Mouse (Mus musculus) MEL (cell line): ENCODE results near the gene Hs6st3. TPM values are rescaled to one million over a fixed set of nuclear protein-coding genes. Genes with fewer than 3 reads are reported as not detected.

ENCODE experiments used
- DNase-seq: peaks from one replicate; pipeline ENCODE4 v3.0.0; 2011; ENCODE audit warnings: low read depth, low spot score
- H3K27ac ChIP-seq: 2 replicates; pipeline ENCODE4 v1.5.1; 2012; ENCODE audit warnings: low read depth, mild to moderate bottlenecking, control low read depth, low read length, moderate library complexity; ENCODE audit not compliant: control insufficient read depth
- H3K27me3 ChIP-seq, 2 experiments: fragments of 150-350 bp in 1 of 2; sonication (generic) in 1 of 2; 2 replicates each; pipeline ENCODE4 v1.6.1; 2012; ENCODE audit warnings: low read length in 2 of 2, mild to moderate bottlenecking in 2 of 2, improper control_type of control experiment in 1 of 2, moderate library complexity in 1 of 2; ENCODE audit not compliant: insufficient read depth in 2 of 2, control insufficient read depth in 1 of 2
- H3K36me3 ChIP-seq, 2 experiments: 2 replicates each; pipeline ENCODE4 v1.6.1; 2012 to 2014; ENCODE audit warnings: low read length in 2 of 2, improper control_type of control experiment in 1 of 2, inconsistent platforms in 1 of 2, mild to moderate bottlenecking in 1 of 2; ENCODE audit not compliant: insufficient read depth in 2 of 2, control insufficient read depth in 1 of 2
- H3K4me1 ChIP-seq, 2 experiments: fragments of 150-350 bp in 1 of 2; sonication (generic) in 1 of 2; 2 replicates each; pipeline ENCODE4 v1.6.1; 2012; ENCODE audit warnings: low read length in 2 of 2, improper control_type of control experiment in 1 of 2, mild to moderate bottlenecking in 1 of 2; ENCODE audit not compliant: insufficient read depth in 2 of 2, control insufficient read depth in 1 of 2
- H3K4me3 ChIP-seq, 2 experiments: fragments of 150-350 bp in 1 of 2; sonication (generic) in 1 of 2; 2 replicates each; pipeline ENCODE4 v1.5.1; 2012; ENCODE audit warnings: low read depth in 2 of 2, low read length in 2 of 2, mild to moderate bottlenecking in 2 of 2, moderate library complexity in 2 of 2, control low read depth in 1 of 2, improper control_type of control experiment in 1 of 2; ENCODE audit not compliant: control insufficient read depth in 1 of 2, insufficient read depth in 1 of 2
- H3K79me2 ChIP-seq: 2 replicates; pipeline ENCODE4 v1.6.1; 2012; ENCODE audit warnings: mild to moderate bottlenecking, low read length, moderate library complexity; ENCODE audit not compliant: control insufficient read depth, poor library complexity, insufficient read depth
- H3K9ac ChIP-seq: 2 replicates; pipeline ENCODE4 v1.6.1; 2012; ENCODE audit warnings: low read depth, mild to moderate bottlenecking, control low read depth, low read length, moderate library complexity; ENCODE audit not compliant: control insufficient read depth, poor library complexity, severe bottlenecking
- H3K9me3 ChIP-seq: fragments of 150-350 bp; sonication (generic); replicated peaks from 2 replicates; pipeline ENCODE4 v1.6.1; 2012; ENCODE audit warnings: mild to moderate bottlenecking, low read length, improper control_type of control experiment, moderate library complexity; ENCODE audit not compliant: insufficient read depth
- BHLHE40 ChIP-seq: IDR thresholded peaks from 2 replicates; pipeline ENCODE4 v1.6.1; 2012; ENCODE audit warnings: low read depth, mild to moderate bottlenecking, inconsistent platforms, low read length, improper control_type of control experiment, borderline replicate concordance
- EP300 ChIP-seq, 2 experiments: IDR thresholded peaks; 2 replicates each; pipeline ENCODE4 v1.6.1; 2011; ENCODE audit warnings: improper control_type of control experiment in 2 of 2, low read length in 2 of 2, low read depth in 1 of 2, mild to moderate bottlenecking in 1 of 2
- GATA1 ChIP-seq: IDR thresholded peaks from 2 replicates; pipeline ENCODE4 v1.6.1; 2011; ENCODE audit warnings: low read depth, low read length, improper control_type of control experiment
- JUND ChIP-seq: IDR thresholded peaks from 2 replicates; pipeline ENCODE4 v1.6.1; 2011; ENCODE audit warnings: low read depth, mild to moderate bottlenecking, improper control_type of control experiment, low read length
- MAZ ChIP-seq: IDR thresholded peaks from 2 replicates; pipeline ENCODE4 v1.6.1; 2012; ENCODE audit warnings: low read depth, mild to moderate bottlenecking, inconsistent platforms, low read length, improper control_type of control experiment
- MEF2A ChIP-seq: IDR thresholded peaks from 2 replicates; pipeline ENCODE4 v1.6.1; 2014; ENCODE audit warnings: low read depth, mild to moderate bottlenecking, inconsistent platforms, low read length, improper control_type of control experiment; ENCODE audit not compliant: poor library complexity, insufficient replicate concordance, severe bottlenecking; ENCODE audit errors: extremely low read depth
- MXI1 ChIP-seq: IDR thresholded peaks from 2 replicates; pipeline ENCODE4 v1.6.1; 2011; ENCODE audit warnings: mild to moderate bottlenecking, low read depth, low read length, improper control_type of control experiment
- MYC ChIP-seq: IDR thresholded peaks from 2 replicates; pipeline ENCODE4 v1.6.1; 2011; ENCODE audit warnings: low read depth, mild to moderate bottlenecking, low read length, improper control_type of control experiment, moderate library complexity
- NELFE ChIP-seq: IDR thresholded peaks from 2 replicates; pipeline ENCODE4 v1.6.1; 2011; ENCODE audit warnings: low read depth, low read length, improper control_type of control experiment
- RCOR1 ChIP-seq: IDR thresholded peaks from 2 replicates; pipeline ENCODE4 v1.6.1; 2012; ENCODE audit warnings: low read depth, mild to moderate bottlenecking, inconsistent platforms, low read length, improper control_type of control experiment
- SMC3 ChIP-seq: IDR thresholded peaks from 2 replicates; pipeline ENCODE4 v1.6.1; 2011; ENCODE audit warnings: low read depth, low read length, improper control_type of control experiment
- ZC3H11A ChIP-seq: IDR thresholded peaks from 2 replicates; pipeline ENCODE4 v1.6.1; 2012; ENCODE audit warnings: low read depth, mild to moderate bottlenecking, inconsistent platforms, low read length, improper control_type of control experiment
- ZKSCAN1 ChIP-seq: IDR thresholded peaks from 2 replicates; pipeline ENCODE4 v1.6.1; 2012; ENCODE audit warnings: low read depth, mild to moderate bottlenecking, inconsistent platforms, low read length, improper control_type of control experiment, moderate library complexity
- polyA plus RNA-seq, 2 experiments: library from polyadenylated mRNA; stranded (reverse) in 1 of 2; unstranded in 1 of 2; fragments of >175 nt in 1 of 2; fragments of >200 nt in 1 of 2; gene quantifications; 2 replicates each; pipeline versions ENCODE4 v1.2.1 to v1.2.4; 2012; ENCODE audit warnings: low replicate concordance in 2 of 2, low read depth in 1 of 2; ENCODE audit not compliant: insufficient read length in 2 of 2, insufficient read depth in 1 of 2, missing spikeins in 1 of 2
- total RNA-seq: library from RNA; depleted of rRNA; stranded (reverse); fragments of 300-350 nt; gene quantifications from 2 replicates; pipeline ENCODE4 v1.2.3, GENCODE M21; 2012

Hs6st3 gene
- total and polyA plus RNA-seq, 3 experiments = not detected

DNA sequence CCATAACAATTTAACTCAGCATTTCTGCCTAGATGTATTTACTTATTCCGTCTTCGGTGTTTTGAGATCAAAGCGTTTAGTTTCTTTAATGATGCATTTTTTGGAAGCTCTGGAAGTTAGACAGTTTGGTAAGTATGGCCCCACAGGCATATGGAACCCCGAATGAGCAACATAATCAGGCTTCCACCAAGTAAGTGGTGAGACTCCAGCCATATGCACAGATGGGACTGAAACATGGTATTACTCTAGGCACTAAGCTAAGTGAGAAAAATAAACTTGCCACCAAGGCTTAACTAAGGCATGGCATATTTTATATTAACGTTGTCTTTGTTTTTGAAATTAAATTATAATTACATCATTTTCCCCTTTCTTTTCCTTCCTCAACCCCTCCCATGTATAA lies 284.8 kb downstream of the Hs6st3 start:
- Histone ChIP-seq H3K79me2 (no peaks in the 10 kb centered on the region), H3K27me3 (no peaks in the 10 kb centered on the region), H3K9me3 (no peaks in the 10 kb centered on the region), H3K9ac (no peak overlapping the region), H3K4me3 (no peak overlapping the region), H3K27ac (no peak overlapping the region), H3K4me1 (no peaks in the 10 kb centered on the region), H3K36me3 (no peaks in the 10 kb centered on the region)
- TF ChIP-seq MAZ = no peak
- no peak for TF ChIP-seq GATA1
- no peak for TF ChIP-seq BHLHE40
- no peak for TF ChIP-seq ZKSCAN1
- TF ChIP-seq NELFE = no peak
- no peak for TF ChIP-seq JUND
- no peak for DNase-seq

DNA sequence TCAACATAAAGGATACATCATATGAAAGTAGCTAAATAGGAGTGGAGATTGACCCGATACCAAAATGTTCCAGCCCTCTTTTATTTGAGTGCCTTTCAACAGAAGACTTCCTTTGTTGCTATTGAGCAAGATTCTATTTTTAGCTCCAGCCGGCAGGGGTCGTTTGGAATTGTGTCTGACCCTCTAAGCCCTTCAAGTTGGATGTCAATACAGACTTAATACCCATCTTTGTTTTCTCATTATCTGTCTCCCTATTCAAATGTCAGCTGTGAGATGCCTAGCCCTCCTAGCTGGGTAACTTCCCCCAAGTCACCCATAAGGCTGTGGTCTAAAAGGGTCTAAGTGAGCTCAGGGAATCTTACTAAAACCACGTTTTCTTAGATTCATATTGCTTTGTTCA lies 312.3 kb downstream of the Hs6st3 start:
- DNase-seq = no peak
- TF ChIP-seq MXI1 = no peak
- TF ChIP-seq SMC3 = 0 out of 2 replicates have a peak, but pooled peaks have one; percentile 6

DNA sequence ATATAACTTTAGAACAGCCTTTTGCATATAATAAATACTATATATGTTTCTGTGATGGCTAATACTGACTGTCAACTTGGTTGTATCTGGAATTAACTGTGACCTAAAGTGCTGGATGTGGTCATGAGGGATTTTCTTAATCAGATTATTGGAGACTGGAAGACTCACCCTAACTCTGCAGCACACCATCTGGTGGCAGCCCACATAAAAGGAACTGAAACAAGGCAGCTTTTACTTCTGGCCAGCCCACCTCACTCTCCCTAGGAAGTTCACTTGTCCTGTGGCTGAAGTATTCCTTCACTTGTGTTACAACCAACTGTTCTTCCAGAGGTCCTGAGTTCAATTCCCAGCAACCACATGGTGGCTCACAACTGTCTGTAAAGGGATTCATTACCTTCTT lies 313.5 kb downstream of the Hs6st3 start:
- TF ChIP-seq ZC3H11A = no peak
- TF ChIP-seq MEF2A = no peak
- TF ChIP-seq MYC = no peak
- no peak for TF ChIP-seq EP300 (IDR thresholded peaks at IDR 0.05; ENCODE audit: low read depth in 1 of 2, low read length in 2 of 2)
- TF ChIP-seq RCOR1 = no peak
- H3K27ac ChIP-seq = no peak overlapping the region
- no peaks in the 10 kb centered on the region for H3K9me3 ChIP-seq
- no peaks in the 10 kb centered on the region for H3K36me3 ChIP-seq
- H3K27me3 ChIP-seq = no peaks in the 10 kb centered on the region
- H3K4me1 ChIP-seq = no peaks in the 10 kb centered on the region
- no peak for DNase-seq
- no peaks in the 10 kb centered on the region for H3K79me2 ChIP-seq
- no peak overlapping the region for H3K4me3 ChIP-seq
- H3K9ac ChIP-seq = no peak overlapping the region

More for the DNA sequence above, 312.3 kb downstream of the Hs6st3 start:
- no peaks in the 10 kb centered on the region for H3K79me2 ChIP-seq
- H3K36me3 ChIP-seq = no peaks in the 10 kb centered on the region
- H3K27ac ChIP-seq = no peak overlapping the region
- H3K4me1 ChIP-seq = no peaks in the 10 kb centered on the region
- no peaks in the 10 kb centered on the region for H3K9me3 ChIP-seq
- H3K9ac ChIP-seq = no peak overlapping the region
- H3K4me3 ChIP-seq = no peak overlapping the region
- no peaks in the 10 kb centered on the region for H3K27me3 ChIP-seq
